Mouse (Mus musculus) adrenal gland, postnatal 14 days (tissue): ENCODE measurements at regions not wholly inside any gene's neighbourhood (a gene's known extent, or its start where the extent isn't known, plus 50 kb on each side); places are given as distances from the start of the nearest gene placed in this dataset.
"Not testable (repeated sequence)": the region's sequence is repeated elsewhere in the genome, so short reads cannot be mapped to it uniquely, and the experiment has no call there.

Experiments used
- DNase-seq: peaks from one replicate; pipeline ENCODE4 v3.0.0; 2021; ENCODE audit warnings: mixed read lengths

- DNase-seq: no peak
Measured at GRCm38 (mm10) chr13:97419100-97419499, 178.2 kb downstream of the Enc1 start.

- DNase-seq: no peak
Measured at GRCm38 (mm10) chr13:97418681-97419080, 177.8 kb downstream of the Enc1 start.

- no peak for DNase-seq
Measured at GRCm38 (mm10) chr13:97418081-97418480, 177.2 kb downstream of the Enc1 start.

GRCm38 (mm10) chr13:97415927-97416709 is 175.2 kb downstream of the Enc1 start:
- DNase-seq: no peak

GRCm38 (mm10) chr13:97415381-97415780 is 174.5 kb downstream of the Enc1 start:
- no peak for DNase-seq

- DNase-seq: no peak
Measured at GRCm38 (mm10) chr13:97412151-97412550, 171.2 kb downstream of the Enc1 start.

- DNase-seq: no peak
Measured at GRCm38 (mm10) chr13:97410550-97411201, 169.8 kb downstream of the Enc1 start.

GRCm38 (mm10) chr13:97409891-97410525 is 169.1 kb downstream of the Enc1 start:
- DNase-seq: no peak

GRCm38 (mm10) chr13:97409291-97409780 is 168.4 kb downstream of the Enc1 start:
- no peak for DNase-seq

GRCm38 (mm10) chr13:97408414-97409290 is 167.7 kb downstream of the Enc1 start:
- DNase-seq: peak; percentile 54

GRCm38 (mm10) chr13:97407773-97408172 is 166.9 kb downstream of the Enc1 start:
- no peak for DNase-seq

- DNase-seq: no peak
Measured at GRCm38 (mm10) chr13:97406678-97407077, 165.8 kb downstream of the Enc1 start.

- DNase-seq: no peak
Measured at GRCm38 (mm10) chr13:97402164-97402761, 161.4 kb downstream of the Enc1 start.

- DNase-seq: no peak
Measured at GRCm38 (mm10) chr13:97401620-97402019, 160.7 kb downstream of the Enc1 start.

- DNase-seq: no peak
Measured at GRCm38 (mm10) chr13:97398041-97398440, 157.1 kb downstream of the Enc1 start.

- DNase-seq: no peak
Measured at GRCm38 (mm10) chr13:97396899-97397640, 156.2 kb downstream of the Enc1 start.

- not testable (repeated sequence) for DNase-seq
Measured at GRCm38 (mm10) chr13:97396286-97396685, 155.4 kb downstream of the Enc1 start.

GRCm38 (mm10) chr13:97394756-97395454 is 154.0 kb downstream of the Enc1 start:
- DNase-seq: no peak

- DNase-seq: no peak
Measured at GRCm38 (mm10) chr13:97394071-97394470, 153.2 kb downstream of the Enc1 start.

GRCm38 (mm10) chr13:97393456-97393855 is 152.6 kb downstream of the Enc1 start:
- DNase-seq: no peak
